Mouse (Mus musculus): ENCODE measurements around the gene Unc13b. TPM values are rescaled to one million over a fixed set of nuclear protein-coding genes. Genes with fewer than 3 reads are reported as not detected.
"Not testable (repeated sequence)": the region's sequence is repeated elsewhere in the genome, so short reads cannot be mapped to it uniquely, and the experiment has no call there.

Gene Unc13b
- polyA plus RNA-seq, 1 experiment, result 0.92 TPM

DNA sequence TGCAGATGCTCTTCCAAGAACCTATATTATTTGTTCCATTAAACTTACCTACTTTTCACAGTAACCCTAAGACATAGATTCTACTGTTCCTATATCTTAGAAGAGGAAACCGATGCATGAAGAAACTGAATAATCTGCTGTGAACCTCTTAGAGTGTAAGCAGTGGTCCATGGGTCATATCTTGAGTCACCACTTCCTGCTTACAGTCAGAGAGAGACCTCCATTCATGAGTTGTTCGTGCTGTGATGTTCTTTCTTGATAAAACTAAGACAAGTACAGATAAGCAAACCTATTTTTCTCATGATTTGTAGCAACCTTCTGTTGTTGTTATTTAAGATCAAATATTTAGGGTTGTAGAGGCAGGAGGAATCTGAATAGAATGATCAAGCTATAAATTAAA is 57.5 kb downstream of the Unc13b start:
- Histone ChIP-seq H3K4me3 (ENCODE audit: extremely low read depth, insufficient read depth, insufficient read length) (no peak overlapping the region), H3K27me3 (ENCODE audit: control insufficient read depth, insufficient read depth, low read length) (no peaks in the 10 kb centered on the region), H3K4me1 (ENCODE audit: control insufficient read depth, insufficient read depth, insufficient read length) (no peaks in the 10 kb centered on the region), H3K27ac (ENCODE audit: insufficient read depth, low read length) (no peak overlapping the region), H3K36me3 (ENCODE audit: control insufficient read depth, insufficient read depth, low read length) (no peaks in the 10 kb centered on the region)
- 34% methylated on average over 2 of the region's 2 CpGs for WGBS
- no peak for DNase-seq (ENCODE audit: low read depth in 1 of 2, low spot score in 2 of 2)
- no peak for TF ChIP-seq CTCF (IDR thresholded peaks at IDR 0.05; ENCODE audit: extremely low read depth, insufficient read depth, insufficient read length, insufficient replicate concordance)
- no peak for TF ChIP-seq POLR2A (IDR thresholded peaks at IDR 0.05; ENCODE audit: low read depth, low read length)

DNA sequence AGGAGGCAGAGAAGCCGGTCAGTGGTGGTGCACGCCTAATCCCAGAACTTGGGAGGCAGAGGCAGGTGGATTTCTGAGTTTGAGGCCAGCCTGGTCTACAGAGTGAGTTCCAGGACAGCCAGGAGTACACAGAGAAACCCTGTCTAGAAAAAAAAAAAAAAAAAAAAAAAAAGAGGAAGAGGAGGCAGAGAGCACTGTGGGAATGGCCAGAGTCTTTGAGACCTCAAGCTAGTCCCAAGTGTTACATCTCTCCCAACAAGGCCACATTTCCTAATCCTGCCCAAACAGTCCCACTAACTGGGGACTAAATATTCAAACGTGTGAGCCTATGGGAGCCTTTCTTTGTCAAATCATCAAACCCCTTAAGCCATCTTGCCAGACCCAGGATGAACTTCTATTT is 71.0 kb downstream of the Unc13b start:
- H3K27ac ChIP-seq (ENCODE audit: insufficient read depth, low read length), result no peak overlapping the region
- no peaks in the 10 kb centered on the region for H3K36me3 ChIP-seq (ENCODE audit: control insufficient read depth, insufficient read depth, low read length)
- TF ChIP-seq CTCF (IDR thresholded peaks at IDR 0.05; ENCODE audit: extremely low read depth, insufficient read depth, insufficient read length, insufficient replicate concordance), result no peak
- TF ChIP-seq POLR2A (IDR thresholded peaks at IDR 0.05; ENCODE audit: low read depth, low read length), result no peak
- H3K4me1 ChIP-seq (ENCODE audit: control insufficient read depth, insufficient read depth, insufficient read length), result no peaks in the 10 kb centered on the region
- no peak overlapping the region for H3K4me3 ChIP-seq (ENCODE audit: extremely low read depth, insufficient read depth, insufficient read length)
- DNase-seq (ENCODE audit: low read depth in 1 of 2, low spot score in 2 of 2), result no peak
- H3K27me3 ChIP-seq (ENCODE audit: control insufficient read depth, insufficient read depth, low read length), result no peaks in the 10 kb centered on the region
- 83% methylated on average over 3 of the region's 3 CpGs for WGBS

DNA sequence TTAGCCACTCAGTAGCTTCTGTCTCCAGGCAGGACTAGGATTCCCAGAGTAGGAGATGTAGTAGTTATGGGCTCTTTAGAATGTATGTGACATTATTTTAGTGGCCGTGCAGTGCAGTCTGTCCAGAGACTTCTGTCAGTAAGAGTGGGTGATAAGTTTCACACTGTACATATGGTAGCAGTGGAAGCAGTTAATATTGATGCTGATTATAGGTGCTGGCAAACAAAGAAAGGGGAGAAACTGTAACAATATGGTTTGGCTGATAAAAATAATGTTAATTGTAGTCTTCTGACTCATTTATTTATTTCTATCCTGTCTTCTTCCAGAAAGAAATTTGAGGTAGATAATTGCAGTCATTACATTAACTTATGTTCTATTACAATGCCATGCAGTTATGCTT is 83.9 kb downstream of the Unc13b start:
- TF ChIP-seq CTCF (IDR thresholded peaks at IDR 0.05; ENCODE audit: extremely low read depth, insufficient read depth, insufficient read length, insufficient replicate concordance), result no peak
- no peak for TF ChIP-seq POLR2A (IDR thresholded peaks at IDR 0.05; ENCODE audit: low read depth, low read length)
- no peaks in the 10 kb centered on the region for H3K4me1 ChIP-seq (ENCODE audit: control insufficient read depth, insufficient read depth, insufficient read length)
- DNase-seq (ENCODE audit: low read depth in 1 of 2, low spot score in 2 of 2), result no peak
- no peaks in the 10 kb centered on the region for H3K27me3 ChIP-seq (ENCODE audit: control insufficient read depth, insufficient read depth, low read length)
- no peak overlapping the region for H3K27ac ChIP-seq (ENCODE audit: insufficient read depth, low read length)
- no peak overlapping the region for H3K4me3 ChIP-seq (ENCODE audit: extremely low read depth, insufficient read depth, insufficient read length)
- no peaks in the 10 kb centered on the region for H3K36me3 ChIP-seq (ENCODE audit: control insufficient read depth, insufficient read depth, low read length)
- WGBS, result 78% methylated on average over 1 of the region's 1 CpGs

- H3K4me1 ChIP-seq (ENCODE audit: control insufficient read depth, insufficient read depth, insufficient read length); H3K27ac ChIP-seq (ENCODE audit: insufficient read depth, low read length); DNase-seq (ENCODE audit: low read depth in 1 of 2, low spot score in 2 of 2); H3K27me3 ChIP-seq (ENCODE audit: control insufficient read depth, insufficient read depth, low read length); H3K4me3 ChIP-seq (ENCODE audit: extremely low read depth, insufficient read depth, insufficient read length); H3K36me3 ChIP-seq (ENCODE audit: control insufficient read depth, insufficient read depth, low read length): not testable (repeated sequence)
- WGBS, result 90% methylated on average over 4 of the region's 4 CpGs
Measured at GRCm38 (mm10) chr4:43152413-43152812, 93.7 kb downstream of the Unc13b start.

DNA sequence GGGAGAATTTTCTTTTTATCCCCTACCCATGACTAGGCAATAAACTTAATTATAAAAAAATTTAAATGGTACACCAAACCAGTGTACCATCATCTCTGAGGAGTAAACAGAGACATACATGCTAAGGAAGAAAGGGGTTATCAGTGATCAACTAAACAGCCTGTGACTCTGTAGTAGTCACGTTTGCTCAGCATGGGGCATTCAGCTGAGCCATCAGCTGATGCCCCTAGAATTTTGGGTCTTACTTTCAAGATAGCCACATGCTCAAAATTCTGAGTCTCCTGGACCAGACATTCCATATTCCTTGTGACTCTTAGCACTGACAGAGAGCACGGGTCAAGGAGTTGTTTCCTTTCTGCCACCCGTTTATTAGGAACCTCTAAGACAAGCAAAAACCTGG is 101.3 kb downstream of the Unc13b start:
- WGBS, result 76% methylated on average over 3 of the region's 3 CpGs
- H3K4me1 ChIP-seq (ENCODE audit: control insufficient read depth, insufficient read depth, insufficient read length), result no peaks in the 10 kb centered on the region
- H3K4me3 ChIP-seq (ENCODE audit: extremely low read depth, insufficient read depth, insufficient read length), result no peak overlapping the region
- no peak for DNase-seq (ENCODE audit: low read depth in 1 of 2, low spot score in 2 of 2)
- no peak overlapping the region for H3K27ac ChIP-seq (ENCODE audit: insufficient read depth, low read length)
- TF ChIP-seq CTCF (IDR thresholded peaks at IDR 0.05; ENCODE audit: extremely low read depth, insufficient read depth, insufficient read length, insufficient replicate concordance) (no peak), POLR2A (IDR thresholded peaks at IDR 0.05; ENCODE audit: low read depth, low read length) (no peak)
- no peaks in the 10 kb centered on the region for H3K36me3 ChIP-seq (ENCODE audit: control insufficient read depth, insufficient read depth, low read length)
- H3K27me3 ChIP-seq (ENCODE audit: control insufficient read depth, insufficient read depth, low read length), result no peaks in the 10 kb centered on the region

DNA sequence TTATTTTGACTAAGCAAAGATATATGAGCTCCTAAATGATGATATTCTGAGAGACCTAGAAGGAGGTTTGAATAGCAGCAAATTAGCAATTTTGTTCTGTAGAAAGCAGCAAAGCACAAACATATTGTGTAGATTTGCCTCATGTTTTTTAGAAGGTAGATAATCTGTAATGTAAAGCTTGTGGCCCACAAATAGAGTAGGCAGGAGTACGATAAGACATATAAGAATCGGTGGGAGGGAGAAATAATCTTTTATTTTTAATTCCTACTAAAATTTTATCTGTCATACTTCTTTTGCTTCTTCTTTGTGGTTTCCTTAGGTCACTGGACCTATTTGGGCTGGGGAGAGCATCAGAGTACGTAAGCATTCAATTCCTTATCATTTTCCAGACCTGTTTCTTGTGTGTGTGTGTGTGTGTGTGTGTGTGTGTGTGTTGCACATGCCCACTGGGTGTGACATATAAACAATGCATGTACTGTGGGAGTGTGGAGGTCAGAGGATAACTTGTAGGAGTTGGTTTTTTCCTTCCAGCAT is 102.4 kb downstream of the Unc13b start:
- no peak for DNase-seq (ENCODE audit: low read depth in 1 of 2, low spot score in 2 of 2)
- TF ChIP-seq POLR2A (IDR thresholded peaks at IDR 0.05; ENCODE audit: low read depth, low read length) (no peak), CTCF (IDR thresholded peaks at IDR 0.05; ENCODE audit: extremely low read depth, insufficient read depth, insufficient read length, insufficient replicate concordance) (no peak)
- H3K4me1 ChIP-seq (ENCODE audit: control insufficient read depth, insufficient read depth, insufficient read length), result no peaks in the 10 kb centered on the region
- no peaks in the 10 kb centered on the region for H3K27me3 ChIP-seq (ENCODE audit: control insufficient read depth, insufficient read depth, low read length)
- H3K36me3 ChIP-seq (ENCODE audit: control insufficient read depth, insufficient read depth, low read length), result no peaks in the 10 kb centered on the region
- no peak overlapping the region for H3K27ac ChIP-seq (ENCODE audit: insufficient read depth, low read length)
- WGBS, result 80% methylated on average over 3 of the region's 3 CpGs
- H3K4me3 ChIP-seq (ENCODE audit: extremely low read depth, insufficient read depth, insufficient read length), result no peak overlapping the region

DNA sequence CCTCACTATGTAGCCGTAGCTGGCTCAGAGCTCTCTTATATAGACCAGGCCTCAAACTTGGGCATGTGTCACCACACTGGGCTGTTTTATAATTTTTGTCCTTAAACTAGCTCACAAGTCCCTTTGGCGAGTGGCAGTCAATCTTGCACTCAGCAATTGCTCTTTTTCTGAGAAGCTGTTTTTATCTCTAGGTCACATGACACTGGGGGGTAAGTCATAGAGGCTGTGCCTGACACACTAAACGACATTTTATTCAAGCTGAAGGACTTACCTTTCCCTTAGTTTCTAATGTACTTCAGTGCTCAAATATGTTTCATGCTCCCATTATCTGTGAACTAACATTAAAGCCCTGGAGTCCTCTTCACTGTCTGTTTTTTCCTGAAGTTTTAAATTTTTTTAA is 104.5 kb downstream of the Unc13b start:
- TF ChIP-seq CTCF (IDR thresholded peaks at IDR 0.05; ENCODE audit: extremely low read depth, insufficient read depth, insufficient read length, insufficient replicate concordance), result no peak
- no peak for TF ChIP-seq POLR2A (IDR thresholded peaks at IDR 0.05; ENCODE audit: low read depth, low read length)
- no peaks in the 10 kb centered on the region for H3K4me1 ChIP-seq (ENCODE audit: control insufficient read depth, insufficient read depth, insufficient read length)
- H3K27me3 ChIP-seq (ENCODE audit: control insufficient read depth, insufficient read depth, low read length), result no peaks in the 10 kb centered on the region
- DNase-seq (ENCODE audit: low read depth in 1 of 2, low spot score in 2 of 2), result no peak
- no peak overlapping the region for H3K4me3 ChIP-seq (ENCODE audit: extremely low read depth, insufficient read depth, insufficient read length)
- 75% methylated on average over 3 of the region's 3 CpGs for WGBS
- H3K36me3 ChIP-seq (ENCODE audit: control insufficient read depth, insufficient read depth, low read length), result no peaks in the 10 kb centered on the region
- no peak overlapping the region for H3K27ac ChIP-seq (ENCODE audit: insufficient read depth, low read length)

All from spleen, adult 2 months (tissue).